Mouse (Mus musculus) megakaryocyte, embryonic 14.5 days (primary cell): Measurements from ENCODE around the gene P2ry2. TPM values are rescaled to one million over a fixed set of nuclear protein-coding genes. Genes with fewer than 3 reads are reported as not detected.

Experiments
- H3K27me3 ChIP-seq: replicated peaks from 2 replicates; pipeline ENCODE3; 2012; ENCODE audit warnings: inconsistent platforms
- H3K36me3 ChIP-seq: replicated peaks from 2 replicates; pipeline ENCODE3; 2012; ENCODE audit warnings: low read length, inconsistent platforms, mixed read lengths
- H3K4me1 ChIP-seq: 2 replicates; pipeline ENCODE4 v1.6.1; 2012; ENCODE audit warnings: inconsistent platforms
- H3K4me3 ChIP-seq: replicated peaks from 2 replicates; pipeline ENCODE3; 2012; ENCODE audit warnings: moderate library complexity, mild to moderate bottlenecking, inconsistent platforms
- H3K9me3 ChIP-seq: 2 replicates; pipeline ENCODE4 v1.6.1; 2012; ENCODE audit warnings: inconsistent platforms
- FLI1 ChIP-seq: IDR thresholded peaks from 2 replicates; pipeline ENCODE4 v1.6.1; 2012; ENCODE audit warnings: low read length, inconsistent platforms, mixed read lengths
- GATA1 ChIP-seq: IDR thresholded peaks from 3 replicates; pipeline ENCODE4 v1.6.1; 2012; ENCODE audit warnings: mixed read lengths, low read length, inconsistent platforms, borderline replicate concordance
- polyA plus RNA-seq: library from polyadenylated mRNA; stranded (reverse); fragments of >175 nt; gene quantifications from 2 replicates; pipeline ENCODE4 v1.2.3, GENCODE M21; 2012; ENCODE audit warnings: low replicate concordance; ENCODE audit not compliant: insufficient read depth

Gene P2ry2
- polyA plus RNA-seq, 1 experiment: 2.4 TPM

- Histone ChIP-seq H3K4me3 (no peak overlapping the region), H3K27me3 (peaks cover 95% of the 10 kb centered on the region), H3K9me3 (no peaks in the 10 kb centered on the region), H3K4me1 (peaks cover 27% of the 10 kb centered on the region), H3K36me3 (no peaks in the 10 kb centered on the region)
- no peak for TF ChIP-seq GATA1
Observed at GRCm38 (mm10) chr7:100967850-100968249, 44.8 kb downstream of the P2ry2 start.

- Histone ChIP-seq H3K4me3 (no peak overlapping the region), H3K4me1 (peaks cover 25% of the 10 kb centered on the region), H3K27me3 (peaks cover 92% of the 10 kb centered on the region), H3K36me3 (no peaks in the 10 kb centered on the region), H3K9me3 (no peaks in the 10 kb centered on the region)
- no peak for TF ChIP-seq GATA1
Observed at GRCm38 (mm10) chr7:100966014-100966413, 46.7 kb downstream of the P2ry2 start.

- Histone ChIP-seq H3K27me3 (peaks cover 90% of the 10 kb centered on the region), H3K4me3 (no peak overlapping the region), H3K9me3 (no peaks in the 10 kb centered on the region), H3K4me1 (peaks cover 27% of the 10 kb centered on the region), H3K36me3 (no peaks in the 10 kb centered on the region)
- TF ChIP-seq GATA1 (no peak), FLI1 (no peak)
Observed at GRCm38 (mm10) chr7:100965079-100965478, 47.6 kb downstream of the P2ry2 start.

GRCm38 (mm10) chr7:100964242-100964641 is 48.4 kb downstream of the P2ry2 start:
- H3K4me1 ChIP-seq: peaks cover 27% of the 10 kb centered on the region
- H3K36me3 ChIP-seq: no peaks in the 10 kb centered on the region
- H3K4me3 ChIP-seq: peak overlapping the region; percentile 83
- TF ChIP-seq GATA1 (no peak), FLI1 (no peak)
- peaks cover 90% of the 10 kb centered on the region for H3K27me3 ChIP-seq
- H3K9me3 ChIP-seq: no peaks in the 10 kb centered on the region

GRCm38 (mm10) chr7:100963381-100963780 is 49.3 kb downstream of the P2ry2 start:
- H3K4me3 ChIP-seq: peak overlapping the region; percentile 83
- TF ChIP-seq FLI1: no peak
- TF ChIP-seq GATA1: no peak
- H3K4me1 ChIP-seq: peaks cover 27% of the 10 kb centered on the region
- peaks cover 87% of the 10 kb centered on the region for H3K27me3 ChIP-seq
- H3K9me3 ChIP-seq: peaks cover 6% of the 10 kb centered on the region
- no peaks in the 10 kb centered on the region for H3K36me3 ChIP-seq

GRCm38 (mm10) chr7:100961146-100961545 is 51.5 kb downstream of the P2ry2 start:
- TF ChIP-seq FLI1 (no peak), GATA1 (no peak)
- Histone ChIP-seq H3K9me3 (peaks cover 6% of the 10 kb centered on the region), H3K4me3 (peak overlapping the region; percentile 79), H3K4me1 (peaks cover 27% of the 10 kb centered on the region), H3K36me3 (no peaks in the 10 kb centered on the region), H3K27me3 (peaks cover 65% of the 10 kb centered on the region)

- H3K27me3 ChIP-seq: peaks cover 63% of the 10 kb centered on the region
Observed at GRCm38 (mm10) chr7:100960462-100960861, 52.2 kb downstream of the P2ry2 start.

GRCm38 (mm10) chr7:100958426-100958825 is 54.2 kb downstream of the P2ry2 start:
- TF ChIP-seq FLI1: no peak
- no peak for TF ChIP-seq GATA1

More at GRCm38 (mm10) chr7:100960462-100960861, 52.2 kb downstream of the P2ry2 start:
- no peak for TF ChIP-seq GATA1
- TF ChIP-seq FLI1: no peak
- Histone ChIP-seq H3K36me3 (no peaks in the 10 kb centered on the region), H3K9me3 (peaks cover 11% of the 10 kb centered on the region), H3K4me1 (peaks cover 25% of the 10 kb centered on the region), H3K4me3 (no peak overlapping the region)

GRCm38 (mm10) chr7:100952686-100953085 is 60.0 kb downstream of the P2ry2 start:
- Histone ChIP-seq H3K4me1 (peaks cover 64% of the 10 kb centered on the region), H3K36me3 (no peaks in the 10 kb centered on the region), H3K9me3 (peaks cover 5% of the 10 kb centered on the region), H3K4me3 (no peak overlapping the region), H3K27me3 (peaks cover 41% of the 10 kb centered on the region)
- TF ChIP-seq GATA1 (no peak), FLI1 (no peak)

More at GRCm38 (mm10) chr7:100958426-100958825, 54.2 kb downstream of the P2ry2 start:
- H3K36me3 ChIP-seq: no peaks in the 10 kb centered on the region
- peaks cover 51% of the 10 kb centered on the region for H3K27me3 ChIP-seq
- H3K4me3 ChIP-seq: no peak overlapping the region
- H3K9me3 ChIP-seq: peaks cover 11% of the 10 kb centered on the region
- H3K4me1 ChIP-seq: peaks cover 13% of the 10 kb centered on the region

GRCm38 (mm10) chr7:100951903-100952302 is 60.8 kb downstream of the P2ry2 start:
- TF ChIP-seq GATA1 (no peak), FLI1 (no peak)
- Histone ChIP-seq H3K36me3 (no peaks in the 10 kb centered on the region), H3K27me3 (peaks cover 45% of the 10 kb centered on the region), H3K9me3 (peaks cover 5% of the 10 kb centered on the region), H3K4me3 (no peak overlapping the region), H3K4me1 (peaks cover 68% of the 10 kb centered on the region)

- no peaks in the 10 kb centered on the region; the same call in 1 of the 2 replicates for H3K9me3 ChIP-seq
- no peak for TF ChIP-seq GATA1
- no peak for TF ChIP-seq FLI1
- H3K4me1 ChIP-seq: peaks cover 69% of the 10 kb centered on the region
Observed at GRCm38 (mm10) chr7:100950481-100951010, 62.1 kb downstream of the P2ry2 start.

More at GRCm38 (mm10) chr7:100950481-100951010, 62.1 kb downstream of the P2ry2 start:
- H3K4me3 ChIP-seq: peak overlapping the region; percentile 78
- no peaks in the 10 kb centered on the region for H3K36me3 ChIP-seq
- peaks cover 43% of the 10 kb centered on the region for H3K27me3 ChIP-seq
